Mouse (Mus musculus): ENCODE results near the gene Ltb. TPM values are rescaled to one million over a fixed set of nuclear protein-coding genes. Genes with fewer than 3 reads are reported as not detected.

Gene Ltb
- total RNA-seq (2023): 417 TPM

GRCm38 (mm10) chr17:35193881-35194843 lies at the start of gene Ltb:
Gene Ltb, plus strand, starts transcription at chr17:35194439.

GRCm38 (mm10) chr17:35164568-35165450 lies 29.4 kb upstream of the Ltb start, which contains the start of gene Prrc2a:
Gene Prrc2a, minus strand, starts transcription at chr17:35164897.

GRCm38 (mm10) chr17:35175968-35176367 lies 18.3 kb upstream of the Ltb start, which contains the start of gene Aif1:
Gene Aif1, minus strand, starts transcription at chr17:35176068.

GRCm38 (mm10) chr17:35187959-35188610 lies 6.2 kb upstream of the Ltb start, which contains the start of gene Lst1:
Gene Lst1, minus strand, starts transcription at chr17:35188439.

GRCm38 (mm10) chr17:35201787-35202186 lies 7.5 kb downstream of the Ltb start, which contains the start of gene Tnf:
Gene Tnf, minus strand, starts transcription at chr17:35202007.

GRCm38 (mm10) chr17:35204494-35205379 lies 10.5 kb downstream of the Ltb start, which contains the start of gene Lta:
Gene Lta, minus strand, starts transcription at chr17:35205351.

GRCm38 (mm10) chr17:35220156-35220952 lies 26.1 kb downstream of the Ltb start, which contains the start of gene Gm16181:
Gene Gm16181, plus strand, starts transcription at chr17:35220834.

GRCm38 (mm10) chr17:35233114-35233980 lies 39.1 kb downstream of the Ltb start, which contains the start of gene Atp6v1g2:
Gene Atp6v1g2, plus strand, starts transcription at chr17:35233660.

GRCm38 (mm10) chr17:35235614-35236389 lies 41.6 kb downstream of the Ltb start, which contains the start of gene Nfkbil1:
Gene Nfkbil1, minus strand, starts transcription at chr17:35235792.

GRCm38 (mm10) chr17:35241305-35242014 lies 47.2 kb downstream of the Ltb start, which contains the start of gene Ddx39b:
Gene Ddx39b, plus strand, starts transcription at chr17:35241746.

Other genes with a start within 250 kb of the Ltb start
- 97.6 TPM for gene Hspa1b, start 235.2 kb upstream of the Ltb start, total RNA-seq (2023)
- not detected for gene Gm20481, start 224.5 kb upstream of the Ltb start, total RNA-seq (2023)
- gene Hspa1a, start 222.3 kb upstream of the Ltb start, total RNA-seq (2023): 57.4 TPM
- not detected for gene Hspa1l, start 221.7 kb upstream of the Ltb start, total RNA-seq (2023)
- gene Lsm2, start 212.6 kb upstream of the Ltb start, total RNA-seq (2023): 24.0 TPM
- 85.0 TPM for gene Vars, start 193.5 kb upstream of the Ltb start, total RNA-seq (2023)
- gene Vwa7, start 177.9 kb upstream of the Ltb start, total RNA-seq (2023): not detected
- gene Sapcd1, start 166.4 kb upstream of the Ltb start, total RNA-seq (2023): 1.4 TPM
- gene Msh5, start 147.7 kb upstream of the Ltb start, total RNA-seq (2023): 3.2 TPM
- 137 TPM for gene Clic1, start 144.5 kb upstream of the Ltb start, total RNA-seq (2023)
- gene Ddah2, start 135.4 kb upstream of the Ltb start, total RNA-seq (2023): 0.70 TPM
- not detected for gene Ly6g6c, start 129.1 kb upstream of the Ltb start, total RNA-seq (2023)
- not detected for gene Mpig6b, start 128.3 kb upstream of the Ltb start, total RNA-seq (2023)
- gene Ly6g6e, start 117.5 kb upstream of the Ltb start, total RNA-seq (2023): not detected
- gene Ly6g6d, start 116.4 kb upstream of the Ltb start, total RNA-seq (2023): not detected
- gene Ly6g6f, start 108.8 kb upstream of the Ltb start, total RNA-seq (2023): not detected
- gene Abhd16a, start 105.2 kb upstream of the Ltb start, total RNA-seq (2023): 60.6 TPM
- gene Ly6g5c, start 86.2 kb upstream of the Ltb start, total RNA-seq (2023): not detected
- 1.5 TPM for gene Ly6g5b, start 79.0 kb upstream of the Ltb start, total RNA-seq (2023)
- 28.7 TPM for gene Gpank1, start 73.0 kb upstream of the Ltb start, total RNA-seq (2023)
- gene Csnk2b, start 72.4 kb upstream of the Ltb start, total RNA-seq (2023): 118 TPM
- gene D17H6S53E, start 68.1 kb upstream of the Ltb start, total RNA-seq (2023): 15.3 TPM
- not detected for gene Apom, start 62.4 kb upstream of the Ltb start, total RNA-seq (2023)
- 487 TPM for gene Bag6, start 59.3 kb upstream of the Ltb start, total RNA-seq (2023)
- 292 TPM for gene Prrc2a, start 29.5 kb upstream of the Ltb start, total RNA-seq (2023)
- gene Aif1, start 18.4 kb upstream of the Ltb start, total RNA-seq (2023): 8.6 TPM
- 9.5 TPM for gene Lst1, start 6.0 kb upstream of the Ltb start, total RNA-seq (2023)
- 11.3 TPM for gene Tnf, start 7.6 kb downstream of the Ltb start, total RNA-seq (2023)
- 15.7 TPM for gene Lta, start 10.9 kb downstream of the Ltb start, total RNA-seq (2023)
- gene Gm16181, start 26.4 kb downstream of the Ltb start, total RNA-seq (2023): not detected
- gene Atp6v1g2, start 39.2 kb downstream of the Ltb start, total RNA-seq (2023): 1.00 TPM
- gene Nfkbil1, start 41.4 kb downstream of the Ltb start, total RNA-seq (2023): 9.4 TPM
- gene Ddx39b, start 47.3 kb downstream of the Ltb start, total RNA-seq (2023): 422 TPM
- gene H2-D1, start 68.3 kb downstream of the Ltb start, total RNA-seq (2023): 2,346 TPM
- 12.5 TPM for gene H2-Q1, start 126.0 kb downstream of the Ltb start, total RNA-seq (2023)
- gene H2-Q2, start 147.8 kb downstream of the Ltb start, total RNA-seq (2023): 9.6 TPM
- 587 TPM for gene H2-Q4, start 185.2 kb downstream of the Ltb start, total RNA-seq (2023)
- 156 TPM for gene H2-Q6, start 230.4 kb downstream of the Ltb start, total RNA-seq (2023)
- gene H2-Q7, start 244.7 kb downstream of the Ltb start, total RNA-seq (2023): 498 TPM